Mouse (Mus musculus) frontal cortex, postnatal 10 days (tissue): ENCODE data around the gene Rgl1.

Experiments
- DNase-seq, 2 experiments: peaks; one replicate each; pipeline ENCODE4 v3.0.0; 2022; ENCODE audit warnings: low spot score in 2 of 2, mixed read lengths in 1 of 2

The Rgl1 gene

GRCm38 (mm10) chr1:152615987-152616776 is 150.0 kb downstream of the Rgl1 start:
- DNase-seq: no peak

- no peak for DNase-seq
Measured at GRCm38 (mm10) chr1:152614743-152615380, 151.3 kb downstream of the Rgl1 start.

GRCm38 (mm10) chr1:152613158-152613857 is 152.8 kb downstream of the Rgl1 start:
- no peak for DNase-seq

DNA sequence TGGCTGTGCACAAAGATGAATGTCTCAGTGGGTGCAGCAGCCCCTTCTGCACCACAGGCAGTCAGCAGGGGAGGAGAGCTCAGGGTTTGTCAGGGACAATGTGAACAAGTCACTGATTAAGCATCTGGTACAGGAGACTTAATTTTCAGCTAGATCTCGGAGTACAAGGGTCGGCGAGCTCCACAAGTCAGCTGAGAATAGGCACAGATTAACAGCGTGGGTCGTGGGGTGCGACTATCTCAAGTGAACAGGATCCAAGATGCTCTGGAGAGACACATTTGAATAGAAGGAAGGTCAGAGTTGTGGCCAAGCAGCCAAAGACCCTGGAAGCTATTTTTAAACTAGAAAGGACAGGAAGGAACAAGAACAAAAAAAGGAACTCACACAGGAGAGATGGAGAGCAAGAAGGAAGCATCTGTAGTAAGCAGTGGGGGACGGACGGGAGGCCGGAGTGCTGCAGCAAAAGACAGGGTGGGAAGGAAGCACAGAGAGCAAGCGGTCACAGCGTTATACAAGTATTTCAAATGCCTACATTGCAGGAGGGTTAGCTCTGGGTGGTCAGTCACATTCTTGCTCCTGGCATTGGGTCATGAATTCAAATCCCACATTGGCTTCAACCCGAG is 153.5 kb downstream of the Rgl1 start:
- DNase-seq: no peak

DNA sequence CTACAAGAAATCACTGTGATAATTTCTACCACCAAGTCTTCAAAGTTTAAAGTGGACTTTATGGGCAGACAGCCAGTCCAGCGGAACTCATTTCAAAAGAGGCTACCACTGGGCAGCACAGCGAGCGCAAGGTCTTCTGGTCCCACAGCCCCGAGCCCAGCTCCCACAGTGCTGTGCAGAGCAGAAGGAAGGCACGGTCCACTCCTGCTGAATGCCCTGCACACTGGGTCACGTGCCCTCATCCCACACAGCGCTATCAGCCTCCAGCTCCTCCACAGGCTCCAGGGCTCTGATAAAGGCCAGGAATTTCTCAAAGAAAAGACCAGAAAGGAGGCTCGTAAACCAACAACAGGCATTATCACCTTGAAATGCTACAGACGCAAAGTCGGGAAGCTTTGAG is 156.6 kb downstream of the Rgl1 start:
- no peak for DNase-seq

DNA sequence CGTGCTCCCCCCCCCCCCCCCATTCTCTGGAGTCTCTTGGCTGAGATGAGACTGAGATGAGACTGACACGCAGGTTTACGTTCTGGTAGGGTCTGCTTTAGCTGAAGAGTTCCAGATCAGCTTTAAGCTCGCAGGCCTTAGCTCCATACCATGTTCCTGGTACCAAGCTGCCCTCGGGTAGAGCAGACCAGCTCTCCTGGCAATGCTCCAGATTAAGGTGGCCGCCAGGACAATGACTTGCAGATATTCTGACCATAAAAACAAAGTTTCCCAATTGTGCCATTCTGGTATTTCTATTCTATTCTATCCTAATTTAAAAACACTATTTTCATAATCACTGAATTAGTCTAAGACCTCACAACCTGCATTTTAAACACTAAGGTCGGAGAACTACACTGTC is 157.1 kb downstream of the Rgl1 start:
- DNase-seq: no peak

DNA sequence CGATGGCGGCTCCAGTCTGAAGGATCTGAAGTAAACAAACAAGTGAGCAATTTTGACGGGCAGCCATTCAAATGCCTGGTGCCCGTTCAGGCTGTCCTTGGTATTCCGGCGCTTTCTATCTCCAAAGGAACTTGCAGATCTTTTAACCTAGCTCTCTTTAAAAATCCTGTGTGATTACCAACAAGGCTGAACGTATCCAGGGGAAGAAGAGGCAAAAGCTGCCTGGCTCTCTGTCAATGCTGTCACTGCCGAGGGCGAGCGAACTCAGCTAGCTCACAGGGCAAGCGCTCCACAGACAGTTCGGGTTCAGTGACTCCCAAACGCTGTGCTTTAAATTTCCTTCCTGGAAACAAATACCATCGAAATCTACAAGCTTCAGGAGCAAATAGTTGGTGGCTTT is 158.4 kb downstream of the Rgl1 start:
- DNase-seq: no peak

DNA sequence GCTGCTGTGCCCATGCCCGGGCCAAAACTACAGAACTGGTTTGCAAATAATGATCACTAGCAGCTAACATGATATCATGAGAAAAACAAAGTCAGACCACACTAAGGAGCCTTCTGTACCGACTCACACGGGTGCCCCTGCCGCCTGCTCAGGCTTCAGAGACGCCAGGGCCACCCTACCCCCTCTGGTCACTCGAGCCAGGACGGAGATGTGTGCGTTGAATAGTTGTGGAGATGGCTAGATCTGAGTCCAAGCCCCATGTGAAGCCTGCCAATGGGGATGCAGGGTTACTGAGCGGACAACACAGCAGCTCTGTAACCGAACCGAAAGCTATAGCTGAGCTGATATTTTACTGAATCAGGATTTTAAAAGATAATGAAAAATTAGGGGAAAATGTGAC is 159.4 kb downstream of the Rgl1 start:
- DNase-seq: no peak

GRCm38 (mm10) chr1:152605895-152606625 is 160.1 kb downstream of the Rgl1 start:
- no peak for DNase-seq

DNA sequence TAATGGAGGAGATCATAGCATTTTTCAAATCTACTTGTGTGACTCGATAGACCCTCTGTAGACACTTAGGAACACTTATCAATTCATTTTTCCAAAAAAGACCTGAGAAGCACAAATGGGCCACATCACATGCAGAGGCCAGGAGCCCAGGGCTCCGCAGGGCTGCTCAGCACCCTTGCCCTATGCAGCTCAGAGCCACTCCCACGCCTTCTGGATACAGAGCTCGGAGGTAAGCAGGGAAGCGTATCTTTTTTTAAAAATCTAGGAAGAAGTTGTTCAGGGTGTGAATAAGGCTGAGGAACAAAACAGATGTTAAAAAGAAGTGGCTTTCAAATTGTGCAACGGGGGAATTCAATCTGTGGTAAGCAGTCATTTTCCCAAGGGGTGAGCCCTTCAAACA is 162.0 kb downstream of the Rgl1 start:
- no peak for DNase-seq

- DNase-seq: no peak
Measured at GRCm38 (mm10) chr1:152603628-152604027, 162.5 kb downstream of the Rgl1 start.

GRCm38 (mm10) chr1:152600494-152600893 is 165.7 kb downstream of the Rgl1 start:
- no peak for DNase-seq

- no peak for DNase-seq
Measured at GRCm38 (mm10) chr1:152599347-152599746, 166.8 kb downstream of the Rgl1 start.

DNA sequence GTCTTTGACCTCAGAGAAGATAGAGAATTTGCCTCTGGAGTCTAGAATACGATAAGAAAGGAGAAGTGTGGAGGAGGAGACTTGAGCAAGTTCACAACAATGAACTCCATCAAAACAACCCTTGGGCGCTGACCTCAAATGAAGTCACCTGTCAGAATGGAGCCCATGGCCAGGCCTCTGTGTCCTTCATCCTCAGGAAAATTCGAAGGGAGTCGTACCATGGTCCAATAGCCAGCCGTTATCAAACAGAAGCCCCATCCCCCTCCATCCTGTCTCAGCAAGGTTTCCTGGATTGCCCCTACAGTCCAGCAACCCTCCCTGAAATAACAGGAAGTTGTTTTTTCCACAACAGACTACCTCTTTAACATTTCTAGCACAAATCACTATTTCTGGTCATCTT is 171.5 kb downstream of the Rgl1 start:
- DNase-seq: no peak

DNA sequence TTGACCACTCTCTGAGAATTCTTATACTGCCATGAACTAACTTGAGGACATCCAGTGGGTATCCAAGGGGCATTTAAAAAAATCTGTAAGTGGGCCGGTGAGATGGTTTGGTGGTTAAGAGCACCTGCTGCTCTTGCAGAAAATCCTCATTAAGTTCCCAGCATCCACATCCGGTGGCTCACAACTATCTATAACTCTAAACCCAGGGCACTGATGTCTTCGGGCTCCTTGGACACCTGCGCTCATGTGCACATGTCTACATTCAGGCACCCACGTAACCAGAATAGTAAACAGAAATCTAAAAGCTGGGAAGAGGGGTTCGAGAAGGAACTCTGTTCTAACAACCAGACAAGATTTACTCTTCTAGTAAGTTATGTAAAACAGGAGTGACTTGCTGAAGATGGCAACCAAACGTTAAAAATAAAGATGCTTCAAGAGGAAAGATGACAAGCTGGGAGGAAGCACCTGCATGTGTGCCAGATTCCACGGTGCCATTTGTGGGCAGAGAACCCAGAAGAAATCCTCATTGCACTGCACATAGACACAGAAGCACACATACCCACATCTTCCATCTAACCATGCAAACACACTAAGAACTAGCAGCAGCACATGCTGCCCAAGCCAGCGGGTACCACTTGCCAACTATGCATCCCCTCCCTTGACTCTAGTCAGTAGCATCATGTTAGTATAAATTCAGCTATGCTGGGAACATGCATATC is 172.2 kb downstream of the Rgl1 start:
- DNase-seq: no peak

- no peak for DNase-seq
Measured at GRCm38 (mm10) chr1:152593382-152593781, 172.8 kb downstream of the Rgl1 start.

DNA sequence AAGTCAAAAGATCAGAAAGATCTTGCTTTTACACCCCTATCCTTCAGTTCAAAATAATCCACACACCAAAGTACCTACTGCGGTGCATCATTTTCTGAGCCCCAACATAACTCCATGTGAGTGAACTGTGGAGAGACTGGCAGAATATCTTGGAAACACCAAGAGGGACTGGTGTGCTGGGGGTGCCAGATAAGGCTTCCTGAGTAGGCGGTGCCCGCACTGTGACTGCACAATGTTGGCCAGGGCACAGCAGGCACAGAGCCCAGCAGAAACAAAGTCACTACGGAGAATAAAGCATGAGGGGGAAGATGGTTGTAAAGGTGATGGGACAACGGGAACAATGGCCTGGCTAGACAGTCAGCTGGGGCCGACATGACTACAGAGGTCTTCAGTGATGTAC is 173.5 kb downstream of the Rgl1 start:
- DNase-seq: no peak

GRCm38 (mm10) chr1:152591746-152592498 is 174.2 kb downstream of the Rgl1 start:
- DNase-seq: no peak

DNA sequence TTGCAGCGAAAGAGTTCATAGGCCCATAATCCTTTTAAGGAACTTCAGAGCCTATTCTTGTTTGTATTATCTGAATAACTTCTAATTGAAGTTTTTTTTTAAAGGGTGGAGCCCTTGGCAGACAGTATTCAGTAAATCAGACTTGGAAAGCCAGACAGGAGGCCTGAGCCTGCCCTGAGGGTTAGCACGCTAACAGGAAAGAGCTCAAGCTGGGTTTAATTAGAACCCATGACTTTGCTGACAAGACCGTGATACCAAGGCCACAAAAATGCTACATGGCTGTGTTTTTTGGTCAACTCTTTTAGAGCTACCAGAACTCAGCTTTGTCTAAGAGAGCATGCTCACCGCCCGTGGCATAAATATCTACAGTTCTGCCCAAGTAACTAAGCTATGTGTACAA is 175.8 kb downstream of the Rgl1 start:
- no peak for DNase-seq

DNA sequence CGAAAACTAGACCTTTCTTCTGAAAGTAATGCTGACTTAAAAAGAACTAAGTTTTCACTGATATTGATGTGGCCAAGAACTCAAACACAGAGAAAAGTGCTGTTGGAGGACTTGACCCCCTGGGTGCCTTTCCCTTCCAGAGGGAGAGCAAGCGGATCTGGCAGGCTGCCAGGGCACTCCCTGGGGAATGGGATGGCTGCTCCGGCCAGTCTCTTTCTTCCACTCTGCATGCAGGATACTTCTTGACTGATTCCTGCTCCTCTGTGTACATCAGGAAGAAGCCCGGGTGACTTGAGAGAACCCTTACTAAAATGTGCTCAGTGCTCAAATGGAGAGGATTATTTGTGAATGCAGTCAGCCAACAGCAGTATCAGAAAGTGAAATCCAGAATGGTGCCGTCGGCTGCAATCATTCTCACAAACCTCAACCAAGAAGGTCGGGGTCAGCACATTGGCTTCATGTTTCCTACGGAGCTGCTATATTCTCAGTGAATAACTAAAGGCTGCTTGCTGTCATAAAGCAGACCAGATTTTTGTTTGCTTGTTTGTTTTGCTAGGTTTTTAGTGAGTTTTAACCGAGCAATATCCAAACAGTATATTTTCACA is 176.7 kb downstream of the Rgl1 start:
- DNase-seq: no peak
